23 mouse cellular contexts compared by ENCODE assay signal in genomic region chr11:54075353-54075752, GRCm38 (mm10). TPM values are rescaled to one million over a fixed set of nuclear protein-coding genes. Genes with fewer than 3 reads are reported as not detected.
A peak's percentile ranks its signal among the peaks of the same experiment; 100 is the strongest.
DNase-seq lines count a peak whose midpoint lies in the region; ATAC-seq and TF ChIP-seq lines count a peak whose summit lies in the region.
"Had no signal": no experiment of that assay in that cellular context is flagged by ENCODE, and none has a peak within 500 bp of the region (broad histone marks: within the 10 kb centered on the region; RNA-seq: fewer than 3 reads in every experiment).

No protein-coding gene starts in this region.

- peak overlapping the region; percentile 70 for H3K27ac ChIP-seq in gastrocnemius, adult 2 months
- H3K27ac ChIP-seq in limb, embryonic 10.5 days = no peak overlapping the region
- H3K27ac ChIP-seq: hindbrain, embryonic 15.5 days; intestine, embryonic 15.5 days; layer of hippocampus, adult 2 months; liver, embryonic 15.5 days; lung, embryonic 15.5 days; macrophage had no signal

- no peak for ATAC-seq in granulocyte monocyte progenitor cell, adult 5-6 weeks (replicated peaks; ENCODE audit: poor library complexity, severe bottlenecking)
- ATAC-seq: intestine, embryonic 15.5 days had no signal

- H3K4me1 ChIP-seq in limb, embryonic 10.5 days = peaks cover 21% of the 10 kb centered on the region
- H3K4me1 ChIP-seq: hindbrain, embryonic 15.5 days; liver, embryonic 15.5 days; lung, embryonic 15.5 days had no signal

- intact Hi-C loops in gastrocnemius, adult 2 months (cut with DNase I) = no loop called here

- H3K4me3 ChIP-seq in gastrocnemius, adult 2 months = no peak overlapping the region
- H3K4me3 ChIP-seq in limb, embryonic 10.5 days = no peak overlapping the region
- H3K4me3 ChIP-seq: hindbrain, embryonic 15.5 days; intestine, embryonic 15.5 days; layer of hippocampus, adult 2 months; liver, embryonic 15.5 days; lung, embryonic 15.5 days had no signal

- WGBS in limb, embryonic 10.5 days = 79% methylated on average over 6 of the region's 6 CpGs

- no peaks in the 10 kb centered on the region for H3K36me3 ChIP-seq in limb, embryonic 10.5 days
- H3K36me3 ChIP-seq: hindbrain, embryonic 15.5 days; intestine, embryonic 15.5 days; liver, embryonic 15.5 days; lung, embryonic 15.5 days had no signal

- DNase-seq in gastrocnemius, adult 2 months = peak; percentile 71
- DNase-seq in gastrocnemius, postnatal 10 days = no peak
- peak; percentile 8 for DNase-seq in ovary, postnatal 36 days (ENCODE audit: low spot score)
- no peak for DNase-seq in ovary, postnatal 10 days (ENCODE audit: low spot score)
- peak; percentile 30 for DNase-seq in limb, embryonic 10.5 days (ENCODE audit: low spot score)
- DNase-seq in natural killer cell, adult 2 months (ENCODE audit: low spot score in 2 of 2) = no peak
- DNase-seq: adrenal gland, postnatal 10 days; B cell, adult 2 months; cerebellum, adult 18-20 months; heart, postnatal 36 days; kidney, adult 9 months; right cerebral cortex, postnatal 14 days; spleen, adult 18-20 months; thymus, postnatal 14 days had no signal

- no peak for TF ChIP-seq CTCF in gastrocnemius, adult 2 months (IDR thresholded peaks at IDR 0.05)

- no peaks in the 10 kb centered on the region for H3K9me3 ChIP-seq in limb, embryonic 10.5 days (replicated peaks)
- H3K9me3 ChIP-seq: hindbrain, embryonic 15.5 days; intestine, embryonic 15.5 days; liver, embryonic 15.5 days; lung, embryonic 15.5 days had no signal

- H3K27me3 ChIP-seq in limb, embryonic 10.5 days (ENCODE audit: low read depth, poor library complexity, severe bottlenecking) = no peaks in the 10 kb centered on the region
- H3K27me3 ChIP-seq: hindbrain, embryonic 15.5 days; intestine, embryonic 15.5 days had no signal

RNA-seq across cellular contexts. Expression of gene Pdlim4, which starts 6.5 kb away (rescaled TPM):
- total RNA-seq in gastrocnemius, adult 2 months (2021) = 1 to 10 TPM; 4.7 to 7.9 TPM
- total RNA-seq in gastrocnemius, postnatal 10 days (2021) = 10 to 100 TPM; 26.0 to 37.9 TPM
- 160 and 171 TPM in 2 replicates for polyA plus RNA-seq in limb, embryonic 10.5 days (2016; fragmentation: Nextera tagmentation; extraction: Ambion mirVana)
- 0.70 and 4.5 TPM in 2 replicates for total RNA-seq in granulocyte monocyte progenitor cell, adult 5-6 weeks (2014; fragmentation: Nextera tagmentation)
- total RNA-seq in granulocyte monocyte progenitor cell, adult 5-6 weeks (2017) = 0.47 TPM in 1 of 2 replicates, not detected in the other
- total RNA-seq: MEL had no signal

RNA-seq across cellular contexts. Expression of gene P4ha2, which starts 24.5 kb away (rescaled TPM):
- total RNA-seq in gastrocnemius, adult 2 months (2021) = 10 to 100 TPM; 27.2 to 46.2 TPM
- total RNA-seq in gastrocnemius, postnatal 10 days (2021) = 10 to 100 TPM; 21.1 to 27.7 TPM
- 35.6 and 38.7 TPM in 2 replicates for polyA plus RNA-seq in limb, embryonic 10.5 days (2016; fragmentation: Nextera tagmentation; extraction: Ambion mirVana)
- not detected in 2 replicates for total RNA-seq in granulocyte monocyte progenitor cell, adult 5-6 weeks (2014; fragmentation: Nextera tagmentation)
- total RNA-seq in granulocyte monocyte progenitor cell, adult 5-6 weeks (2017) = not detected in 2 replicates
- total RNA-seq: neutrophil, adult 5-6 weeks had no signal

RNA-seq across cellular contexts. Expression of gene Slc22a4, which starts 47.5 kb away (rescaled TPM):
- 1 to 10 TPM; 1.9 to 2.6 TPM for total RNA-seq in gastrocnemius, adult 2 months (2021)
- total RNA-seq in gastrocnemius, postnatal 10 days (2021) = 1 to 10 TPM; 1.4 to 2.8 TPM
- polyA plus RNA-seq in limb, embryonic 10.5 days (2016; fragmentation: Nextera tagmentation; extraction: Ambion mirVana) = 1.1 TPM in 2 replicates
- 20.0 and 36.7 TPM in 2 replicates for total RNA-seq in granulocyte monocyte progenitor cell, adult 5-6 weeks (2014; fragmentation: Nextera tagmentation)
- 19.6 and 21.0 TPM in 2 replicates for total RNA-seq in granulocyte monocyte progenitor cell, adult 5-6 weeks (2017)

Comparison
In these comparisons a context has a peak if more than half of its experiments do, and no peak if none do; other contexts are left out.
1. DNase-seq: peak in gastrocnemius, adult 2 months (single experiment), ovary, postnatal 36 days (single experiment) and limb, embryonic 10.5 days (single experiment); none in gastrocnemius, postnatal 10 days (single experiment), ovary, postnatal 10 days (single experiment) and natural killer cell, adult 2 months (0 of 2).
2. RNA of gene P4ha2, which starts 24.5 kb away (total RNA-seq): 27.2 to 46.2 TPM in gastrocnemius, adult 2 months and 21.1 to 27.7 TPM in gastrocnemius, postnatal 10 days; not detected in granulocyte monocyte progenitor cell, adult 5-6 weeks; every median in the first group is over 10 times any median in the second.
3. RNA of gene Slc22a4, which starts 47.5 kb away (total RNA-seq): 19.6 to 36.7 TPM in granulocyte monocyte progenitor cell, adult 5-6 weeks; 1.4 to 2.8 TPM in gastrocnemius, postnatal 10 days and 1.9 to 2.6 TPM in gastrocnemius, adult 2 months; every median in the first group is over 4 times any median in the second.